Mouse (Mus musculus): ENCODE data around the gene Xlr5c. TPM values are rescaled to one million over a fixed set of nuclear protein-coding genes. Genes with fewer than 3 reads are reported as not detected.
"Not testable (repeated sequence)": the region's sequence is repeated elsewhere in the genome, so short reads cannot be mapped to it uniquely, and the experiment has no call there.

Gene Xlr5c
- not detected for total RNA-seq (2021)

DNA sequence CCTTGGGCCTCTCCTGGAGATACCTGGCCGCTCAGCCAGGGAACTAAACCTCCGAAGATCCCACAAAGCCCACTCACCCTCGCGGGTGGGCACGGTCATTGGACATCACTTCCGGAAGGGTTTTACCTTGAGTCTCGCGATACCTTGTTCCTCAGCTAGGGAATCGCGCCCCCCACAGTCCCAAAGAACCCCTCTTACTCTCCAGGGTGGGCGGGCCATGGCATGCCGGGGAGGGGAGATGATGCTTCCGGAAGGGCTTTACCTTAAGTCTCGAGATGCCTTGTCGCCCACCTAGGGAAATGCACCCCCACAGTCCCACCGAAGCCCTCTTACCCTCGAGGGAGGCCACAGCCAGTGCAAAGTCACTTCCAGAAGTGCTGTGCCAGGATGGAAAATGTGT is at the start of gene Xlr5c, which contains the start of gene Xlr5a:
TSS of gene Xlr5c (minus strand) at position 101 of the 400 bp plus-strand sequence.
TSS of gene Xlr5a (minus strand) at position 101 of the 400 bp plus-strand sequence.
- DNase-seq (ENCODE audit: extremely low spot score in 1 of 2, low spot score in 1 of 2): not testable (repeated sequence)

- DNase-seq (ENCODE audit: extremely low spot score in 1 of 2, low spot score in 1 of 2): peak; percentile 42 to 47
Measured at GRCm38 (mm10) chrX:73342483-73342895, 49.7 kb upstream of the Xlr5c start, which contains the start of gene Zfp275. Gene Zfp275 (plus strand): TSS chrX:73342621.

DNA sequence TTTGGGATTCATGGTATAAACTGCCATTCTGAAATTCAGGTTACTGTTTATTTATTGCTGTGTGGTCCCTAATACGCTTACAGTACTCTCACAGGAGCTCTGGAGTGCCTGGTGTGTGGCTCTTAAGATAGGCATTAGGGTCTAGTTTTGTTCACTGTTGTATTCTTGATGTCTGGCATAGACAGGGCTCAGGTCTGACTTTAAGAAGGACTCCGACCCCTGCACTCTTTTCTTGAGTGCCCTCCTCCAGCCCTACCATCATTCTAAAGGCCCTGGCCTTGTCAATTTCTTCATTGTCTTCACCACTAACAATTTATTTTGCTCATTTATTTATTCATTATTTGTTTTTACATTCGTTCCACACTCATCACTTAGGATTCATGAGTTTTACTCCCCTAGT is 49.3 kb upstream of the Xlr5c start:
- DNase-seq (ENCODE audit: extremely low spot score in 1 of 2, low spot score in 1 of 2): no peak

DNA sequence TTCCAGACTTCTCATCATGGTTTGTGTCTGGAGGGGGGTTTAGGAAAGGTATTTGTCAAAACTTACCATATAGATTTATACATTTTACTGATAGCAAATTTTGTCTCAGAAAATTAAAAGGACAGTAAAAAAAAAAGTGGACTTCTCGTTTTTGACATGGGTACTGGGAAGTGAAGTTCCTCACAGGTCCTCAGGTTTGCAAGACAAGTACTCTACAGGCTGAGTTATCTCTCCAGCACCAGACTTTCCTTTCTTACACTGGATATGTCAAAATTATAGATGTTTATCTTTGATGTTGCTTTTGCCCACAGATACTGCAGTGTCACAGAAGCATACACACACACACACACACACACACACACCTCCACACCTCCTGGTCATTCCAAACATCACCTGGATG is 48.7 kb upstream of the Xlr5c start:
- DNase-seq (ENCODE audit: extremely low spot score in 1 of 2, low spot score in 1 of 2): no peak

DNA sequence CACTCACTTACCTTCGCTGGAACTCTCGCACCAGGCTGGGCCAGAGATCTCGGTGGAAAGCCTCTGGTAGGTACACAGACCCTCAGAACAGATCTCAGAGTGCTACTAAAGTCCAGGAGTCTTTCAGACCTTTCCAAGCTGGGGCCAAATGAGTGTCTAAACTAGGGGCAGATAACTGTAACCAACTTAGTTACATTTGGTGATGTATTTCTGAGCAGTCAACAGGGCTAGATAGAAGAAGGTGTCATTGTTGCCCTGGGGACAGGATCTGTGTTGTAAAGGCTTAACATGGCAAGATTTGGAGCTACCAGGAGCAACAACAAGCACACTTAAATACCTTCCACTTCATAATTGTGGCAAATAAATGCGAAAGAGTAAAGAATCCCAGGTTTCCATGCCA is 44.0 kb upstream of the Xlr5c start, which contains the start of gene Gm45015:
TSS of gene Gm45015 (minus strand) at position 101 of the 400 bp plus-strand sequence.
- no peak for DNase-seq (ENCODE audit: extremely low spot score in 1 of 2, low spot score in 1 of 2)

DNA sequence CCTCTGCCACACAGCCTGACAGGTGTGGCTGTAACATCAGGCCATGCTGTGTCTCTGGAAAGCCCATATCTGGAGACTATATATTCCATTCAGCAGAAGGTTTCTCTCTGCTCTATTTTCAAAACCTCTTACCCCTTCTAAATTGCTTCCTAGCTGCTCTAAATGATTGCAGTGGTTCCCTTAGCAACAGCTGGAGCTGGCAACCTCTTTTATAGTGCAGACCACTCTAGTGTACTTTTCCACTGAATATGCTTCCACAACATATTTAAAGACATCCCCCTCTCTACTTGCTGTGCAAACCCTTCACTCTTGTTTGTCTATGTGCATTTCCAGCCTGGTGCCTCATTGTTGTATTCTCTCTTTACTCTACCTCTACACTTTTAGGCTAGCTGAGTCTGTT is 40.8 kb upstream of the Xlr5c start:
- DNase-seq (ENCODE audit: extremely low spot score in 1 of 2, low spot score in 1 of 2): no peak

GRCm38 (mm10) chrX:73327215-73327614 is 34.4 kb upstream of the Xlr5c start:
- no peak for DNase-seq (ENCODE audit: extremely low spot score in 1 of 2, low spot score in 1 of 2)

DNA sequence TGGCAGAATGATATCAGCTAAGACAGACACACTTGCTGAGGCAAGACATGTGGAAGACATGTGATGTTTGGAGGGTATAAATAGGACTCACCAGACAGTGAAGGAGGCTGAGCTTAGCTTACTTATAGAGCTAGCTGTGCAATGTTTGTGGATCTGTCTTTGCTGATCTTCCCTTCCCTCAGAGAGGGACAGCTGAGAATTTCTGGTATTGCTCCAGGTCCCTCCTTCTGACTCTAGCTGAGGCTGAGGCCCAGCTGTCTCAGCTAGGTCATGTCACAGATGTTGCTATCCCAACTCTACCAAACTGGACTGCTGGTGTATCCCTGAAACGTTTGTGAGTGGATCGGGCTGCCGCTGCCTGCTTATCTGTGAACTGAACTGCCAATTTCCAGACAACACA is 28.3 kb upstream of the Xlr5c start:
- DNase-seq (ENCODE audit: extremely low spot score in 1 of 2, low spot score in 1 of 2): no peak

- DNase-seq (ENCODE audit: extremely low spot score in 1 of 2, low spot score in 1 of 2): peak in 1 of 2 experiments; percentile 35
Measured at GRCm38 (mm10) chrX:73312522-73312921, 19.7 kb upstream of the Xlr5c start.

GRCm38 (mm10) chrX:73295745-73296144 is 3.0 kb upstream of the Xlr5c start:
- not testable (repeated sequence) for DNase-seq (ENCODE audit: extremely low spot score in 1 of 2, low spot score in 1 of 2)

GRCm38 (mm10) chrX:73265270-73265669 is 27.5 kb downstream of the Xlr5c start, which contains the start of gene Xlr3c:
Gene Xlr3c (minus strand): TSS chrX:73265390.
- not testable (repeated sequence) for DNase-seq (ENCODE audit: extremely low spot score in 1 of 2, low spot score in 1 of 2)

DNA sequence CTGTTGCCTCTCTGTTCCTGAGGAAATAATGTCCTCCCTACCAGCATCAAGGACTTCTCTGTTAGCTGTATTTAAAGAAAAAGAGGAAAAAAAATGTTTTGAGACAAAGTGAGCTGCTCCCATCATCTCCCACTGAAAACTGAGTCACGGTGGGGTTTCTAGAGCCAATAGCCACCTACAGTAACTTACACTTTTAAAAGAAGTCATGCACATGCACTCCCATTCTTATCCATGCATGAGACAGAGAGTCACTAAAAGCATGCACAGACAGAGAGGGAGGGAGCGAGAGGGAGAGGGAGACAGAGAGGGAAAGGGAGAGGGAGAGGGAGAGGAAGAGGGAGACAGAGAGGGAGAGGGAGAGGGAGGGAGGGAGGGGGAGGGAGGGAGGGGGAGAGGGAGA is 30.3 kb downstream of the Xlr5c start:
- DNase-seq (ENCODE audit: extremely low spot score in 1 of 2, low spot score in 1 of 2): not testable (repeated sequence)

GRCm38 (mm10) chrX:73242821-73243325 is 49.9 kb downstream of the Xlr5c start, which contains the start of gene Xlr4c:
Gene Xlr4c (minus strand): TSS chrX:73243130.
- DNase-seq (ENCODE audit: extremely low spot score in 1 of 2, low spot score in 1 of 2): not testable (repeated sequence)

Other genes starting within 250 kb of the Xlr5c start
- 10 to 100 TPM; 15.7 to 25.1 TPM for gene Pnma3, start 228.2 kb downstream of the Xlr5c start, total RNA-seq (2021)
- gene Xlr4a, start 210.5 kb downstream of the Xlr5c start, total RNA-seq (2021): 1 to 10 TPM in 1 of 2 experiments, not detected in 1; 2.7 TPM
- 1 to 10 TPM; 2.0 to 3.4 TPM for gene Xlr3a, start 195.9 kb downstream of the Xlr5c start, total RNA-seq (2021)
- gene Gm14685, start 175.9 kb downstream of the Xlr5c start, total RNA-seq (2021): 1 to 10 TPM; 2.9 to 3.1 TPM
- not detected for gene Xlr5b, start 144.2 kb downstream of the Xlr5c start, total RNA-seq (2021)
- gene DXBay18, start 143.5 kb downstream of the Xlr5c start, total RNA-seq (2021): 1 to 10 TPM in 1 of 2 experiments, under 1 TPM in 1; 0.63 to 1.3 TPM
- not detected for gene Spin2d, start 116.0 kb downstream of the Xlr5c start, total RNA-seq (2021)
- 10 to 100 TPM in 1 of 2 experiments, 1 to 10 TPM in 1; 5.5 to 14.6 TPM for gene Xlr3b, start 100.8 kb downstream of the Xlr5c start, total RNA-seq (2021)
- 1 to 10 TPM in 1 of 2 experiments, under 1 TPM in 1; 0.84 to 1.4 TPM for gene Xlr4b, start 78.6 kb downstream of the Xlr5c start, total RNA-seq (2021)
- gene F8a, start 64.7 kb downstream of the Xlr5c start, total RNA-seq (2021): 10 to 100 TPM; 15.0 to 16.0 TPM
- gene Xlr4c, start 49.8 kb downstream of the Xlr5c start, total RNA-seq (2021): 1 to 10 TPM in 1 of 2 experiments, under 1 TPM in 1; 0.37 to 1.4 TPM
- under 1 TPM in 1 of 2 experiments, not detected in 1; 0.76 TPM for gene Xlr3c, start 27.6 kb downstream of the Xlr5c start, total RNA-seq (2021)
- gene Xlr5a, start within 50 bp of the Xlr5c start, total RNA-seq (2021): not detected
- gene Gm45015, start 43.9 kb upstream of the Xlr5c start, total RNA-seq (2021): not detected
- gene Zfp275, start 49.6 kb upstream of the Xlr5c start, total RNA-seq (2021): 10 to 100 TPM; 11.2 to 12.2 TPM
- gene Gm18336, start 105.8 kb upstream of the Xlr5c start, total RNA-seq (2021): under 1 TPM in 1 of 2 experiments, not detected in 1; 0.16 TPM
- gene Zfp92, start 118.1 kb upstream of the Xlr5c start, total RNA-seq (2021): 1 to 10 TPM; 1.6 to 3.1 TPM
- not detected for gene Trex2, start 142.4 kb upstream of the Xlr5c start, total RNA-seq (2021)
- gene Haus7, start 166.1 kb upstream of the Xlr5c start, total RNA-seq (2021): 1 to 10 TPM; 6.9 to 7.5 TPM
- 10 to 100 TPM; 16.7 to 17.4 TPM for gene Bgn, start 190.6 kb upstream of the Xlr5c start, total RNA-seq (2021)
- gene Atp2b3, start 210.1 kb upstream of the Xlr5c start, total RNA-seq (2021): 100 to 1,000 TPM; 145 to 149 TPM